ENCODE assay signal across 17 mouse cellular contexts in genomic region chr14:75121658-75122057, GRCm38 (mm10). TPM values are rescaled to one million over a fixed set of nuclear protein-coding genes. Genes with fewer than 3 reads are reported as not detected.
"Had no signal": no experiment of that assay in that cellular context is flagged by ENCODE, and none has a peak within 500 bp of the region (broad histone marks: within the 10 kb centered on the region; RNA-seq: fewer than 3 reads in every experiment).

No protein-coding gene starts in this region.

- H3K9me3 ChIP-seq: liver, embryonic 13.5 days; liver, embryonic 15.5 days; megakaryocyte, embryonic 14.5 days; midbrain, embryonic 13.5 days; midbrain, embryonic 15.5 days; neural tube, embryonic 12.5 days; stomach, embryonic 15.5 days had no signal

- H3K9ac ChIP-seq: liver, embryonic 13.5 days; liver, embryonic 15.5 days; liver, postnatal 0 days; lung, embryonic 14.5 days; midbrain, embryonic 13.5 days; midbrain, embryonic 15.5 days; neural tube, embryonic 12.5 days; stomach, embryonic 15.5 days had no signal

- H3K36me3 ChIP-seq: liver, embryonic 13.5 days; liver, embryonic 15.5 days; midbrain, embryonic 13.5 days; midbrain, embryonic 15.5 days; neural tube, embryonic 12.5 days; stomach, embryonic 15.5 days had no signal

- H3K27me3 ChIP-seq: liver, embryonic 13.5 days; midbrain, embryonic 13.5 days; midbrain, embryonic 15.5 days; neural tube, embryonic 12.5 days; stomach, embryonic 15.5 days had no signal

- DNase-seq: liver, embryonic 13.5 days; liver, postnatal 0 days; lung, embryonic 14.5 days; right cerebral cortex, postnatal 14 days; thymus, adult 2 months; thymus, postnatal 25 days; thymus, postnatal 4 days had no signal

- H3K4me1 ChIP-seq: liver, embryonic 13.5 days; liver, embryonic 15.5 days; megakaryocyte, embryonic 14.5 days; midbrain, embryonic 13.5 days; midbrain, embryonic 15.5 days; neural tube, embryonic 12.5 days; stomach, embryonic 15.5 days had no signal

- H3K4me2 ChIP-seq: liver, embryonic 13.5 days; liver, embryonic 15.5 days; lung, embryonic 14.5 days; midbrain, embryonic 11.5 days; midbrain, embryonic 13.5 days; midbrain, embryonic 15.5 days; neural tube, embryonic 12.5 days; stomach, embryonic 15.5 days had no signal

- H3K27ac ChIP-seq: liver, embryonic 13.5 days; liver, embryonic 15.5 days; macrophage; midbrain, embryonic 13.5 days; midbrain, embryonic 15.5 days; neural tube, embryonic 12.5 days; stomach, embryonic 15.5 days; stomach, postnatal 0 days had no signal

- ATAC-seq: liver, postnatal 0 days; midbrain, embryonic 13.5 days; midbrain, embryonic 15.5 days had no signal

- H3K4me3 ChIP-seq: liver, embryonic 13.5 days; liver, embryonic 15.5 days; megakaryocyte, embryonic 14.5 days; midbrain, embryonic 13.5 days; midbrain, embryonic 15.5 days; neural tube, embryonic 12.5 days; stomach, embryonic 15.5 days had no signal

RNA-seq across cellular contexts. Expression of gene Lrrc63, which starts 9.0 kb away (rescaled TPM):
- polyA plus RNA-seq: liver, embryonic 13.5 days; liver, embryonic 15.5 days; liver, postnatal 0 days; neural tube, embryonic 14.5 days; stomach, embryonic 15.5 days; stomach, postnatal 0 days had no signal
